Mouse (Mus musculus): ENCODE results near the gene Il15ra. TPM values are rescaled to one million over a fixed set of nuclear protein-coding genes. Genes with fewer than 3 reads are reported as not detected.

Gene Il15ra
- total and polyA plus RNA-seq, 3 experiments, result 12.6 to 16.6 (median 14.4) TPM

- TF ChIP-seq ETS1 (conservative IDR thresholded peaks at IDR 0.05; ENCODE audit: low read depth, low read length) (no peak), TCF12 (IDR thresholded peaks at IDR 0.05; ENCODE audit: low read depth, low read length) (peak; percentile 46; the same call in 1 of the 2 replicates), IRF4 (IDR thresholded peaks at IDR 0.05; ENCODE audit: low read depth, low read length) (peak; percentile 56; the same call in 1 of the 2 replicates), TBP (conservative IDR thresholded peaks at IDR 0.05; ENCODE audit: low read depth, low read length) (no peak), ZNF384 (IDR thresholded peaks at IDR 0.05; ENCODE audit: low read depth, low read length) (peak; percentile 35; the same call in 1 of the 2 replicates), KAT2A (IDR thresholded peaks at IDR 0.05; ENCODE audit: insufficient replicate concordance, low read length) (no peak), ZKSCAN1 (IDR thresholded peaks at IDR 0.05; ENCODE audit: borderline replicate concordance, low read depth, low read length) (no peak), SMC3 (IDR thresholded peaks at IDR 0.05; ENCODE audit: low read depth, low read length) (peak; percentile 88), CHD1 (IDR thresholded peaks at IDR 0.05; ENCODE audit: low read depth, low read length) (no peak), ELF1 (IDR thresholded peaks at IDR 0.05; ENCODE audit: low read depth, low read length) (no peak), RAD21 (IDR thresholded peaks at IDR 0.05; ENCODE audit: low read depth, low read length) (peak; percentile 72), POLR2AphosphoS2 (IDR thresholded peaks at IDR 0.05; ENCODE audit: low read depth, low read length) (no peak), CHD2 (IDR thresholded peaks at IDR 0.05; ENCODE audit: low read length) (no peak), NELFE (IDR thresholded peaks at IDR 0.05; ENCODE audit: low read depth, low read length) (peak; percentile 57; the same call in 1 of the 2 replicates), ZMIZ1 (IDR thresholded peaks at IDR 0.05; ENCODE audit: low read depth, low read length) (no peak)
Observed at GRCm38 (mm10) chr2:11663961-11664360, 41.1 kb upstream of the Il15ra start (continued).

GRCm38 (mm10) chr2:11664367-11664766 is 40.7 kb upstream of the Il15ra start:
- Histone ChIP-seq H3K4me2 (ENCODE audit: insufficient read depth, low read depth, poor library complexity, severe bottlenecking) (peak overlapping the region; percentile 80), H3K4me3 (replicated peaks in 1 of 3; ENCODE audit: low read depth in 2 of 3, low read length in 2 of 3, poor library complexity in 1 of 3) (peak overlapping the region; percentile 6 to 49 (median 15)), H3K9ac (ENCODE audit: insufficient read depth, low read depth) (peak overlapping the region; percentile 10; the same call in 1 of the 2 replicates), H3K9me3 (replicated peaks; ENCODE audit: low read length) (no peaks in the 10 kb centered on the region), H3K4me1 (ENCODE audit: control insufficient read depth in 1 of 2, insufficient read depth in 2 of 2) (peaks cover 15 to 48% of the 10 kb centered on the region in 2 experiments), H3K27me3 (replicated peaks) (no peaks in the 10 kb centered on the region), H3K27ac (ENCODE audit: insufficient read depth, low read depth) (no peak overlapping the region), H3K79me2 (replicated peaks; ENCODE audit: control insufficient read depth, extremely low read depth, insufficient read depth, poor library complexity, severe bottlenecking) (peaks cover 3% of the 10 kb centered on the region), H3K36me3 (replicated peaks in 1 of 2; ENCODE audit: control insufficient read depth in 1 of 2, insufficient read depth in 1 of 2, low read length in 1 of 2) (no peaks in the 10 kb centered on the region)
- dilution Hi-C loops (cut with MboI; ENCODE audit: extremely low pct_ligation_motif_present, extremely low pct_unique_long_range_greater_than_20kb, low sequenced_read_pairs), result no loop called here
- in situ Hi-C loops (cut with MboI; ENCODE audit: low pct_ligation_motif_present, low pct_unique_long_range_greater_than_20kb, low sequenced_read_pairs), result no loop called here
- DNase-seq (ENCODE audit: extremely low read depth), result peak; percentile 58
- TF ChIP-seq CHD1 (IDR thresholded peaks at IDR 0.05; ENCODE audit: low read depth, low read length) (no peak), MEF2A (IDR thresholded peaks at IDR 0.05; ENCODE audit: borderline replicate concordance, low read depth, low read length) (no peak), SMC3 (IDR thresholded peaks at IDR 0.05; ENCODE audit: low read depth, low read length) (peak; percentile 56), RAD21 (IDR thresholded peaks at IDR 0.05; ENCODE audit: low read depth, low read length) (peak; percentile 25), CTCF (conservative IDR thresholded peaks at IDR 0.05 in 1 of 2, IDR thresholded peaks at IDR 0.05 in 1 of 2; ENCODE audit: low read depth in 2 of 2, low read length in 2 of 2) (peak in 1 of 2 experiments; percentile 68; a peak in 3 of 4 replicates), JUN (IDR thresholded peaks at IDR 0.05; ENCODE audit: insufficient read depth, low read depth, low read length) (peak; percentile 28; the same call in 1 of the 2 replicates)

All from CH12.LX (cell line).